Mouse (Mus musculus): Measurements from ENCODE around the gene Hist1h3i. TPM values are rescaled to one million over a fixed set of nuclear protein-coding genes. Genes with fewer than 3 reads are reported as not detected.
"Not testable (repeated sequence)": the region's sequence is repeated elsewhere in the genome, so short reads cannot be mapped to it uniquely, and the experiment has no call there.

The Hist1h3i gene
- polyA plus RNA-seq, 1 experiment from 2014 or later: 110 TPM

GRCm38 (mm10) chr13:21790601-21791283 is 7.6 kb upstream of the Hist1h3i start:
- H3K27me3 ChIP-seq: 0 out of 2 replicates have a peak, but pooled peaks cover 4% of the 10 kb centered on the region
- no peaks in the 10 kb centered on the region for H3K36me3 ChIP-seq
- 0 out of 2 replicates have a peak overlapping the region, but pooled peaks have one; percentile 35 for H3K9ac ChIP-seq
- no peaks in the 10 kb centered on the region for H3K9me3 ChIP-seq (replicated peaks)
- WGBS: 6% methylated on average over 18 of the region's 18 CpGs
- H3K4me1 ChIP-seq: peaks cover 15% of the 10 kb centered on the region
- H3K4me3 ChIP-seq: no peak overlapping the region
- H3K27ac ChIP-seq: no peak overlapping the region
- no peak for ATAC-seq (ENCODE audit: low FRiP score)
- peak overlapping the region; percentile 35 for H3K4me2 ChIP-seq (replicated peaks)

DNA sequence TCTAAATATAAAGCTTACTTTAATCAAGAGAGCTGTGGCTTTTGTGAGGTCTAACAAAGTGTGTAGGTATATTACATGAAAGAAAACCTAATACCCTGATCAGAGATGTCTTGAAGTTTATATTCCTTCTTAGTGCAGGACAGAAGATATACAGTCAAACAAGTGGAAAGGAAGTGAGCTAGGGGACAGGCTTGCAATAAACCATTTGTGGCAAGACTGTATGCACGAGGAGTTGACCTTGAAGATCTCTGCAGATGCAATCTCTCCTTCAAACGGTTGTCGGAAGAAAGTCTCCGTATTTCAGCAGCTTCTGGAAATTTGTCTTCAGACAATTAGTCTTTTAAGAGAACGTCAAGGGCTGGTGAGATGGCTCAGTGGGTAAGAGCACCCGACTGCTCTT is 6.8 kb upstream of the Hist1h3i start:
- WGBS: 54% methylated on average over 6 of the region's 6 CpGs
- no peak for ATAC-seq (ENCODE audit: low FRiP score)
- Histone ChIP-seq H3K9me3 (replicated peaks) (no peaks in the 10 kb centered on the region), H3K4me1 (peaks cover 15% of the 10 kb centered on the region), H3K36me3 (no peaks in the 10 kb centered on the region), H3K27ac (no peak overlapping the region), H3K4me2 (replicated peaks) (no peak overlapping the region), H3K4me3 (no peak overlapping the region), H3K27me3 (0 out of 2 replicates have a peak, but pooled peaks cover 4% of the 10 kb centered on the region), H3K9ac (no peak overlapping the region)

GRCm38 (mm10) chr13:21787760-21788593 is 4.8 kb upstream of the Hist1h3i start:
- Histone ChIP-seq H3K9me3 (replicated peaks) (no peaks in the 10 kb centered on the region), H3K9ac (peak overlapping the region; percentile 45; the same call in 1 of the 2 replicates), H3K4me1 (peaks cover 23% of the 10 kb centered on the region), H3K36me3 (no peaks in the 10 kb centered on the region), H3K4me2 (replicated peaks) (peak overlapping the region; percentile 59), H3K27me3 (0 out of 2 replicates have a peak, but pooled peaks cover 4% of the 10 kb centered on the region), H3K27ac (peak overlapping the region; percentile 74), H3K4me3 (peak overlapping the region; percentile 25)
- peak; percentile 33 for ATAC-seq (ENCODE audit: low FRiP score)
- 11% methylated on average over 17 of the region's 21 CpGs for WGBS

GRCm38 (mm10) chr13:21786899-21787629 is 3.9 kb upstream of the Hist1h3i start, which contains the start of the genes Hist1h2an and Hist1h2bp:
Gene Hist1h2an, minus strand, starts transcription at chr13:21787218.
Gene Hist1h2bp, plus strand, starts transcription at chr13:21787461.
- Histone ChIP-seq H3K4me3 (peak within 1 kb of the TSS; percentile 33), H3K4me2 (replicated peaks) (peak within 1 kb of the TSS; percentile 59), H3K9ac (peak within 1 kb of the TSS; percentile 47), H3K4me1 (peaks cover 31% of the 10 kb centered on the region), H3K27ac (peak within 1 kb of the TSS; percentile 82)
- WGBS: under 1% methylated on average over 44 of the region's 63 CpGs
- not testable (repeated sequence) for H3K9me3 ChIP-seq (replicated peaks); H3K36me3 ChIP-seq; H3K27me3 ChIP-seq
- ATAC-seq (ENCODE audit: low FRiP score): peak; percentile 97

DNA sequence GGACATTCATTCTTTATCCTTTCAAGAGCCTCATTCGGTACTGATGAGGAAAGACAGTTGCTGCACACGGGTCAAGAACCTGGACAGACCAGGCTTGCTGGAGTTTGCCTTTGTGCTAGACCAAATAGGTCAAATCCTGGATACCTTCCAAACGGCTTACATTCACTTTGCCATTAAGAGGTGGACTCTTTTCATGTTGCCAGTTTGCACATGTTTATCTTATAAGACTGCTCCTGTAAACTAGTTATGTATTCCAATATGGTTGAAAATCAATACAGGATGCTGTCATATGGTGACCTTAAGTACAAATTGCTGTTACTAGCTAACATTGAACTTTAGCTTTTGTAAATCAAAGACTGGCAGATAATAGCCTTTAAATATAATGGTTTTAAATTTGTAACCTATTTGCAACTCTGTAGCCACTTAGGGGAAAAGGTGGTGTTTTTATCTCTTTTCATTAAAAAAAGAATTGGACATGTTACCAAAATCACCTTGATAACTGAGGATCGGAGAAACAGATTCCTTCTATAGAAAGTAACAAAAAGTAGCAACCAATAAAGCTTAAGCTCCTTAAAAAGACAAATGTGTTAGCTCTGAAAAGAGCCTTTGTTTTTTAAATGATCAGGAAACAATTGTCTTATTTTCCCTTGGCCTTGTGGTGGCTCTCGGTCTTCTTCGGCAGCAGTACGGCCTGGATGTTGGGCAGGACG is 3.2 kb upstream of the Hist1h3i start:
- Histone ChIP-seq H3K9me3 (replicated peaks) (no peaks in the 10 kb centered on the region), H3K4me1 (peaks cover 31% of the 10 kb centered on the region), H3K27me3 (0 out of 2 replicates have a peak, but pooled peaks cover 4% of the 10 kb centered on the region), H3K27ac (peak overlapping the region; percentile 82), H3K36me3 (no peaks in the 10 kb centered on the region), H3K9ac (peak overlapping the region; percentile 47), H3K4me2 (replicated peaks) (peak overlapping the region; percentile 59), H3K4me3 (peak overlapping the region; percentile 33)
- ATAC-seq (ENCODE audit: low FRiP score): no peak
- 4% methylated on average over 8 of the region's 8 CpGs for WGBS

- Histone ChIP-seq H3K27me3 (no peaks in the 10 kb centered on the region), H3K27ac (peak overlapping the region; percentile 76), H3K9me3 (replicated peaks) (no peaks in the 10 kb centered on the region), H3K4me1 (peaks cover 33% of the 10 kb centered on the region), H3K36me3 (no peaks in the 10 kb centered on the region), H3K9ac (peak overlapping the region; percentile 44; the same call in 1 of the 2 replicates), H3K4me2 (replicated peaks) (peak overlapping the region; percentile 71), H3K4me3 (no peak overlapping the region)
- WGBS: 21% methylated on average over 6 of the region's 6 CpGs
- no peak for ATAC-seq (ENCODE audit: low FRiP score)
Measured at GRCm38 (mm10) chr13:21784311-21784710, 1.1 kb upstream of the Hist1h3i start.

GRCm38 (mm10) chr13:21783734-21784161 is 578 bp upstream of the Hist1h3i start:
- ATAC-seq (ENCODE audit: low FRiP score): no peak
- peak overlapping the region; percentile 76 for H3K27ac ChIP-seq

DNA sequence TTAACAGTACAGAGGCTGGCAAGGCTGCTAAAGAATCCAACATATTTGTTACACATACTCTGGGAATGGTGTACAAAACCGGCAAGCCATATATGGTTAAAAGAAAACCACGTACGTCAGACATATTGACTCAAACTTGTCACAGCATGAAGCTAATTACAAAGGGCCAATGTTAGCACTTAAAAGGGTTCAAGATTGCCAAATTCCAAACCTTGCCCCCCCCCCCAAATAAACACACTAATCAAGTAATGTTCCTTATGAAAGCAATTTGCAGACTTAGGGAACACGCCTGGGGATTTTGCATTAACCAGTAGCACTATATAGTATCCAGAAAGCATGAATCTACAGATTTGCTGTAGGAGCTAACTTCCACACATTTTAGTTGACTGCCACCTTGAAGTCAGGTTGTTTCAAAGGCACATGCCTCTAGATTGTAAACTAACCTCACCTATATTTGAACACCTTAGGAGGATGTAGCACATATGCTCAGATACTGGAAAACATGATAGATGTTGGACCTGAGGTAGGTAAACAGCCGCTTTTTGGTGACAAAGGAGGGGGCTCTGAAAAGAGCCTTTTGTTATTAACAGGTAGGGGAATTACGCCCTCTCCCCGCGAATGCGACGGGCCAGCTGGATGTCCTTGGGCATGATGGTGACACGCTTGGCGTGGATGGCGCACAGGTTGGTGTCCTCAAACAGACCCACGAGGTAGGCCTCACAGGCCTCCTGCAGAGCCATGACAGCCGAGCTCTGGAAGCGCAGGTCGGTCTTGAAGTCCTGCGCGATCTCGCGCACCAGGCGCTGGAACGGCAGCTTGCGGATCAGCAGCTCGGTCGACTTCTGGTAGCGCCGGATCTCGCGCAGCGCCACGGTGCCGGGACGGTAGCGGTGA is 562 bp downstream of the Hist1h3i start:
- peaks cover 28% of the 10 kb centered on the region for H3K4me1 ChIP-seq
- not testable (repeated sequence) for H3K9me3 ChIP-seq (replicated peaks); H3K36me3 ChIP-seq; ATAC-seq (ENCODE audit: low FRiP score); H3K27me3 ChIP-seq
- H3K9ac ChIP-seq: peak overlapping the region; percentile 66
- H3K4me3 ChIP-seq: peak overlapping the region; percentile 39
- H3K27ac ChIP-seq: peak overlapping the region; percentile 86
- peak overlapping the region; percentile 71 for H3K4me2 ChIP-seq (replicated peaks)
- 2% methylated on average over 14 of the region's 35 CpGs for WGBS

More at GRCm38 (mm10) chr13:21783734-21784161, 578 bp upstream of the Hist1h3i start:
- H3K9ac ChIP-seq: peak overlapping the region; percentile 44
- 2% methylated on average over 9 of the region's 9 CpGs for WGBS
- H3K36me3 ChIP-seq: no peaks in the 10 kb centered on the region
- no peaks in the 10 kb centered on the region for H3K27me3 ChIP-seq
- peak overlapping the region; percentile 39 for H3K4me3 ChIP-seq
- peak overlapping the region; percentile 71 for H3K4me2 ChIP-seq (replicated peaks)
- no peaks in the 10 kb centered on the region for H3K9me3 ChIP-seq (replicated peaks)
- H3K4me1 ChIP-seq: peaks cover 33% of the 10 kb centered on the region

DNA sequence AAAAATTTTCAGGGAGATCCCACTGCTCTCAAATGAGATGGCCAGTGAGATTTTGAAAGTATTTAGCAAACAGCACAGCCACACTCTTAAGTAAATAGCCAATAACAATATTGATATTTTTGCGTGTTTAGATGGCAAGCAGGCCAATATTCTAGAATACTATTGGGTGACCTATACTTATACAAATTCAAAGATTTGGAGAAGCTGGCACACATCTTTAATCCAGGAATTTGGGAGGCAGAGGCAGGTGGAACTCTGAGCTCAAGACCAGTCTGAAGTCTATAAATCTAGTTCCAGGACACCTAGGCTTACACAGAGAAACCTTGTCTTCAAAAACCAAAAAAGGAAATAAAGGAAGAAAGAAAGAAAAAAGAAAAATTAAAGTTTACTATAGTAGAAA is 1.5 kb downstream of the Hist1h3i start:
- Histone ChIP-seq H3K4me3 (no peak overlapping the region), H3K4me1 (peaks cover 28% of the 10 kb centered on the region)

DNA sequence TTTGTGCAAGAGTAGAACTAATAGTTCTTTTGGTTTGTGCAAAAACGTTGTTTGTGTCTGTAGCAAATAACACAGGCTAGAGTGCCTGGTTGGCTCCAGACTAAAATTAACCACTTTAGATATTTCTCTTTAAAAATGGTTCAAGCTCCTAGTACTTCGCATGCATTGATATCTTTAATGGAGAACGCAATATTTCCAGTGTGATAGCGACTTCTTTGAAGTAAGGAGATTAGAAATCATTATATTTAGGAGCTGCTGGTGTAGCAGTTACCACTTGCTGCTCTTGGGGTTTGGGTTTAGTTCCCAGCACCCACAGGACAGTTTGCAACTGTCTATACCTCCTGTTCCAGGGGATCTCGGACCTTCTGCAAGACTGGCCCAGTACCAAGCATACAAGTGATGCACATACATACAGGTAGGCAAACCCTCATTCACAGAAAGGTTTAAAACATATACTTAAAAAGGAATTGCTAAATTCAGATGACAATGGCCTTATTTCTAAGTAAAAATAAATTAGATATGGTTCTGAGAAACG is 2.1 kb downstream of the Hist1h3i start:
- H3K4me3 ChIP-seq: peak overlapping the region; percentile 41; the same call in 1 of the 2 replicates
- H3K9ac ChIP-seq: no peak overlapping the region
- 49% methylated on average over 6 of the region's 6 CpGs for WGBS
- peaks cover 26% of the 10 kb centered on the region for H3K4me1 ChIP-seq
- no peaks in the 10 kb centered on the region for H3K9me3 ChIP-seq (replicated peaks)
- no peak for ATAC-seq (ENCODE audit: low FRiP score)
- peak overlapping the region; percentile 88 for H3K4me2 ChIP-seq (replicated peaks)
- no peaks in the 10 kb centered on the region for H3K36me3 ChIP-seq
- peak overlapping the region; percentile 90 for H3K27ac ChIP-seq
- H3K27me3 ChIP-seq: no peaks in the 10 kb centered on the region

More for the DNA sequence above, 1.5 kb downstream of the Hist1h3i start:
- no peaks in the 10 kb centered on the region for H3K9me3 ChIP-seq (replicated peaks)
- no peak overlapping the region; the same call in 1 of the 2 replicates for H3K27ac ChIP-seq
- no peaks in the 10 kb centered on the region for H3K36me3 ChIP-seq
- 91% methylated on average over 1 of the region's 1 CpGs for WGBS
- no peak for ATAC-seq (ENCODE audit: low FRiP score)
- no peak overlapping the region for H3K4me2 ChIP-seq (replicated peaks)
- no peaks in the 10 kb centered on the region for H3K27me3 ChIP-seq
- H3K9ac ChIP-seq: no peak overlapping the region
